Mouse (Mus musculus) spleen, adult 2 months (tissue): ENCODE measurements around the gene Esrrb. TPM values are rescaled to one million over a fixed set of nuclear protein-coding genes. Genes with fewer than 3 reads are reported as not detected.

Experiments
- DNase-seq, 2 experiments: peaks; one replicate each; pipeline versions ENCODE4 v3.0.0 to v3.0.0-alpha.2; 2012 to 2021; ENCODE audit warnings: low spot score in 2 of 2, low read depth in 1 of 2
- H3K27ac ChIP-seq: fragments of 200-500 bp; 2 replicates; pipeline ENCODE4 v1.5.1; 2012; ENCODE audit warnings: low read length, inconsistent platforms; ENCODE audit not compliant: insufficient read depth
- H3K27me3 ChIP-seq: fragments of 200-500 bp; 2 replicates; pipeline ENCODE4 v1.6.1; 2012; ENCODE audit warnings: mild to moderate bottlenecking, moderate library complexity, low read length, inconsistent platforms; ENCODE audit not compliant: control insufficient read depth, insufficient read depth
- H3K36me3 ChIP-seq: fragments of 200-500 bp; 2 replicates; pipeline ENCODE4 v1.6.1; 2012; ENCODE audit warnings: mild to moderate bottlenecking, low read length, inconsistent platforms; ENCODE audit not compliant: control insufficient read depth, insufficient read depth
- H3K4me1 ChIP-seq: fragments of 200-500 bp; 2 replicates; pipeline ENCODE4 v1.6.1; 2011; ENCODE audit warnings: inconsistent platforms; ENCODE audit not compliant: control insufficient read depth, insufficient read depth, insufficient read length
- H3K4me3 ChIP-seq: fragments of 200-500 bp; 2 replicates; pipeline ENCODE4 v1.5.1; 2011; ENCODE audit warnings: mild to moderate bottlenecking, inconsistent platforms; ENCODE audit not compliant: insufficient read depth, insufficient read length; ENCODE audit errors: extremely low read depth
- CTCF ChIP-seq: fragments of 200-500 bp; IDR thresholded peaks from 2 replicates; pipeline ENCODE4 v1.5.1; 2011; ENCODE audit warnings: mild to moderate bottlenecking, inconsistent platforms; ENCODE audit not compliant: insufficient read depth, insufficient read length, insufficient replicate concordance; ENCODE audit errors: extremely low read depth
- POLR2A ChIP-seq: fragments of 200-500 bp; IDR thresholded peaks from 2 replicates; pipeline ENCODE4 v1.6.1; 2011; ENCODE audit warnings: low read depth, low read length, inconsistent platforms
- WGBS: fragments of 180-500 bp; shearing (Covaris S2); methylation state at CpG from one replicate; pipeline ENCODE4 v1.1.7; 2018; 5-methylcytosine and 5-hydroxymethylcytosine counted together
- polyA plus RNA-seq: library from polyadenylated mRNA; depleted of rRNA; stranded (reverse); fragments of >200 nt; gene quantifications from 2 replicates; pipeline ENCODE4 v1.2.3, GENCODE M21; 2012; rRNA removed

Esrrb gene
- 0.05 TPM in 1 of 2 replicates, not detected in the other for polyA plus RNA-seq

- Histone ChIP-seq H3K27me3 (peaks cover 1% of the 10 kb centered on the region; the same call in 1 of the 2 replicates), H3K4me1 (no peaks in the 10 kb centered on the region), H3K36me3 (no peaks in the 10 kb centered on the region), H3K27ac (no peak within 1 kb of the TSS), H3K4me3 (no peak within 1 kb of the TSS)
- TF ChIP-seq CTCF (no peak), POLR2A (no peak)
- WGBS: 46% methylated on average over 22 of the region's 22 CpGs
- DNase-seq: no peak
Observed at GRCm38 (mm10) chr12:86360696-86361631, at the start of gene Esrrb. TSS of gene Esrrb (plus strand) at chr12:86361117.

GRCm38 (mm10) chr12:86320629-86321028 lies 40.3 kb upstream of the Esrrb start:
- TF ChIP-seq POLR2A: no peak
- no peak for TF ChIP-seq CTCF
- Histone ChIP-seq H3K4me1 (no peaks in the 10 kb centered on the region), H3K27ac (no peak overlapping the region), H3K36me3 (no peaks in the 10 kb centered on the region), H3K4me3 (no peak overlapping the region), H3K27me3 (no peaks in the 10 kb centered on the region)
- DNase-seq: no peak
- 69% methylated on average over 12 of the region's 12 CpGs for WGBS

GRCm38 (mm10) chr12:86324297-86324696 lies 36.6 kb upstream of the Esrrb start:
- no peaks in the 10 kb centered on the region for H3K36me3 ChIP-seq
- no peaks in the 10 kb centered on the region for H3K4me1 ChIP-seq
- 69% methylated on average over 3 of the region's 3 CpGs for WGBS
- DNase-seq: no peak
- TF ChIP-seq POLR2A (no peak), CTCF (no peak)
- no peak overlapping the region for H3K4me3 ChIP-seq
- H3K27ac ChIP-seq: no peak overlapping the region
- H3K27me3 ChIP-seq: no peaks in the 10 kb centered on the region

- H3K4me1 ChIP-seq: no peaks in the 10 kb centered on the region
- H3K4me3 ChIP-seq: no peak overlapping the region
- H3K27ac ChIP-seq: no peak overlapping the region
- no peak for DNase-seq
- H3K36me3 ChIP-seq: no peaks in the 10 kb centered on the region
- WGBS: 65% methylated on average over 4 of the region's 4 CpGs
- no peaks in the 10 kb centered on the region for H3K27me3 ChIP-seq
- TF ChIP-seq POLR2A (no peak), CTCF (no peak)
Observed at GRCm38 (mm10) chr12:86329813-86330212, 31.1 kb upstream of the Esrrb start.

- 92% methylated on average over 9 of the region's 9 CpGs for WGBS
- Histone ChIP-seq H3K4me1 (no peaks in the 10 kb centered on the region), H3K27me3 (no peaks in the 10 kb centered on the region), H3K36me3 (no peaks in the 10 kb centered on the region), H3K27ac (no peak overlapping the region), H3K4me3 (no peak overlapping the region)
- TF ChIP-seq POLR2A: no peak
- no peak for TF ChIP-seq CTCF
- DNase-seq: no peak
Observed at GRCm38 (mm10) chr12:86330684-86331083, 30.2 kb upstream of the Esrrb start.

- no peak for TF ChIP-seq POLR2A
- Histone ChIP-seq H3K36me3 (no peaks in the 10 kb centered on the region), H3K27me3 (no peaks in the 10 kb centered on the region), H3K4me3 (no peak overlapping the region), H3K27ac (no peak overlapping the region), H3K4me1 (no peaks in the 10 kb centered on the region)
- WGBS: 91% methylated on average over 10 of the region's 10 CpGs
- DNase-seq: no peak
Observed at GRCm38 (mm10) chr12:86331248-86331647, 29.7 kb upstream of the Esrrb start.

GRCm38 (mm10) chr12:86336209-86336608 lies 24.7 kb upstream of the Esrrb start:
- no peaks in the 10 kb centered on the region for H3K36me3 ChIP-seq
- 92% methylated on average over 3 of the region's 3 CpGs for WGBS
- no peak overlapping the region for H3K27ac ChIP-seq
- H3K4me1 ChIP-seq: no peaks in the 10 kb centered on the region
- TF ChIP-seq CTCF: no peak
- TF ChIP-seq POLR2A: no peak
- no peak overlapping the region for H3K4me3 ChIP-seq
- DNase-seq: no peak
- H3K27me3 ChIP-seq: no peaks in the 10 kb centered on the region
